Mouse (Mus musculus) inflammation-experienced regulatory T-cells, adult 6 months (primary cell): Measurements from ENCODE around the gene Igsf10. TPM values are rescaled to one million over a fixed set of nuclear protein-coding genes. Genes with fewer than 3 reads are reported as not detected.
A peak's percentile ranks its signal among the peaks of the same experiment; 100 is the strongest.
"Not testable (repeated sequence)": the region's sequence is repeated elsewhere in the genome, so short reads cannot be mapped to it uniquely, and the experiment has no call there.

Experiments
- ATAC-seq: one replicate; pipeline ENCODE4 v1.8.0; 2017
- polyA plus RNA-seq, 3 experiments: library from polyadenylated mRNA; unstranded; fragments of 100-300 nt; shearing (Covaris generic); gene quantifications; one replicate each; pipeline ENCODE4 v1.2.1; 2017

The Igsf10 gene
- not detected for polyA plus RNA-seq

- ATAC-seq = no peak
Measured at GRCm38 (mm10) chr3:59344065-59344905, at the start of gene Igsf10. Gene Igsf10 (minus strand): TSS chr3:59344394.

- no peak for ATAC-seq
Measured at GRCm38 (mm10) chr3:59385553-59385952, 41.4 kb upstream of the Igsf10 start.

- ATAC-seq = no peak
Measured at GRCm38 (mm10) chr3:59385000-59385399, 40.8 kb upstream of the Igsf10 start.

GRCm38 (mm10) chr3:59384321-59384720 lies 40.1 kb upstream of the Igsf10 start:
- ATAC-seq = no peak

GRCm38 (mm10) chr3:59378791-59379190 lies 34.6 kb upstream of the Igsf10 start:
- not testable (repeated sequence) for ATAC-seq

GRCm38 (mm10) chr3:59361895-59362294 lies 17.7 kb upstream of the Igsf10 start:
- no peak for ATAC-seq

DNA sequence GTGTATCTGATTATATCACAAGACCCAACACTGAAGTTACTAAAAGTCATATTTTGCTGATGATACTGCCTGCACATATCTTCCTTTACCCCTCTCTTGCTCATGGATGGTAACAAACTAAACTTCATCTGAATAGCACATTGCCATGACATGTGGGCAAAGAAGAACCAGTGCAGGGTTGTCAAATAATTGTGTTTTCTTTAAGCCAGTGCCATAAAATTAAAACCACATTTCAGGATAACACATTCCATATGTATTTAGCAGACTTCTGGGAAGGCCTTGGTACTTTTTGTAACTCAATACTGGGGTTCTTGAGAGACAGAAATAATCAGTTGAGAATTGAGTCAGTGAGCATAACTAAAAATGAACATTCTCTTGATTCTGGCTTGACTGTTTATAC lies 15.9 kb upstream of the Igsf10 start:
- ATAC-seq = no peak

- no peak for ATAC-seq
Measured at GRCm38 (mm10) chr3:59354156-59354555, 10.0 kb upstream of the Igsf10 start.

GRCm38 (mm10) chr3:59351768-59352167 lies 7.6 kb upstream of the Igsf10 start:
- ATAC-seq = no peak

DNA sequence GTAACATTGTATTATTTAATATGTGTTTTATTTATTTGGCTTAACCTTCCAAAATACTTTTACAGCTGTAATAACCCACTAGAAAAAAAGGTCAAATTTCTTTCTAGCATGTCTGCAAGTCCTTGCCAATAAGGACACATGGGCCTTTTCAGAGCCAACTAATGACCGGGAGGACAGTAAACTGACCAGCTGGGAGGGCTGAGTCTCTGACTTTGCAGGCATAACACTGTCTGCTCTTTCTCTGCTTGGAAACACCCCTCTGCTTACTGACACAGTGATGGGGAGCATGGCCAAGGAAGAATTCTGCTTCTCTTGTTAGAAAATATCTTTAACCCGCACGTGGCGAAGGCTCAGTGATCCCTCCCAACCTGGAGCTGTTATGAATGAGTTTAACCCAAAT lies 1.2 kb downstream of the Igsf10 start:
- no peak for ATAC-seq

DNA sequence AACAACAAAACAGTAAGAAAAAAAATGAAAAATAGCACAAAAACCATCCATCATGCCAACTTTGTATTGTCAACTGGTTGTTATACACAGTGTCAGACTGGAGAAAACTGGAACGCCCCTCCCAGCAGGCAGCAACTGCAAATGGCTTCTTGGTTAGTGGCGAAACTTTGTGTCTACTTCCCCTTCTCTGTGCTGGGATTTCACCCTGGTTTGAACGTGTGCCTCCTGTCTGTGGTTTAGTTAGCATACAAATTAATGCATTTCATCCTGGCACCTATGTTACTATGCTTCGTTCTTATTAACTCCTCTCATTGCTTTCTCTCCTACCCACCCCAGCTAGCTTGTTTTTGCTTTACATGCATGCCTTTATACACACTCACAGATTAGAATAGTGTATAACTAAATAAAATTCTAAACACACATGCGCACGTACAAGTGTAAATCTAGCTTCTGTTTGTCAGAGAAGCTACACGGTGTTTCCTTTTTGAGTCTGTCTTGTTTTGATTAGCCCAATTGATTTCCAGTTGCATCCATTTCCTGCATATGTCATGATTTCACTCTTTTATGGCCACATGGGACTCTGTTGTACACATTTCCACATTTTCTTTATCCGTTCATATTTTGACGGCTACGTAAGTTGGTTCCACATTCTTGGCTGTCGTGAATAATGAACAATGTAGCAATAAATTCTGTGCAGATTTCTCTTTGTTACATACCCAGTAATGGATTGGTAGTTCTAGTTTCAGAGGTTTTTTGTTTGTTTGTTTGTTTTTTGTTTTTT lies 2.4 kb downstream of the Igsf10 start:
- ATAC-seq = no peak

GRCm38 (mm10) chr3:59328526-59328925 lies 15.7 kb downstream of the Igsf10 start:
- ATAC-seq = no peak

DNA sequence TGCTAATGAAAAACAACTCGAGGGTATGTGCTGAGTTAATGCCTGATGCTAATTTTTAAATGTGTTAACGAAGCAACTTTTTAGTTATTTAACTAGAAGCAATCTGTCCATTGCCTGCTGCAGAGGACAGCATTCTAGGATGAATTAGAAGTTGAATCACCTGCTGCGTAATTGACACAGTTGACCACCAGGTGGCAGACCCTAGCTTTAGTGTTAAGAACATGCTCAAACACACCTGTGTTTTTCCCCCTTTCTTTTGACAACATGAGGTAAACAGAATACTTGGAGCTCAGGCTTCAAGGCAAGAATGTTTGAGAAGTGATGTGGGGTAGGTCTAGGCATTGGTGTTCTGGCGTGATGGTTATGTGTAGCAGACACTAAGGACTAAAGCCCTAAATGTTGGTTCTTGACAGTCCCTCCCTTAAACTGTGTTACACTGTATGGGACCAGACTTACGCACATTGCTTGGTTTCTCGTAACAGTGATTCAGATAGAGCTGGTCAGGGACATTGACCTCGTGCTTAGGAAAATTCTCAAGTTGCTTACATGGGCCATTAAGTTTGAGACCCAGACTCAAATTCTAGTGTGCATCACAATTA lies 22.8 kb downstream of the Igsf10 start:
- peak; percentile 46 for ATAC-seq

- no peak for ATAC-seq
Measured at GRCm38 (mm10) chr3:59316077-59316476, 28.1 kb downstream of the Igsf10 start.

- no peak for ATAC-seq
Measured at GRCm38 (mm10) chr3:59312610-59313009, 31.6 kb downstream of the Igsf10 start.

GRCm38 (mm10) chr3:59305518-59305917 lies 38.7 kb downstream of the Igsf10 start:
- no peak for ATAC-seq

DNA sequence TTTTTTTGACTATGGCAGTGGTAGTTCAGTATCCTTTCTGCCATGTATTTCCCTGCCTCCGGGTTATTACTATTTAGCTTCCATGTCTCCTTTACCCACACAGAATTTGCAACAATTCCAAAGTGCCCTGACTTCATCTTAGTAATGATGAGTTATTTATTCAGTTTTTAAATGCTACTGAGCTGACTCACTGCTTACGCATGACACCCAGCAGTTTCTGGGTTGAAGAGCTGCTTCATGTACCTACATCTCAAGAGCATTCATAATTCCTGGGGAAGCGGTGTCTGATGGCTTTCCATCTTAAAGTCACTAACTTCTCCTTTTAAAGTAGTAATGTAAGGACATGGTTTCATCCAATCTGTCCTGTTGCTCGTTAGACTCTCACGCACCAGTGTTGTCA lies 39.2 kb downstream of the Igsf10 start:
- ATAC-seq = no peak

- ATAC-seq = no peak
Measured at GRCm38 (mm10) chr3:59297653-59298052, 46.5 kb downstream of the Igsf10 start.

- ATAC-seq = peak; percentile 75
Measured at GRCm38 (mm10) chr3:59296563-59297130, 47.5 kb downstream of the Igsf10 start.

- no peak for ATAC-seq
Measured at GRCm38 (mm10) chr3:59295699-59296562, 48.3 kb downstream of the Igsf10 start.

DNA sequence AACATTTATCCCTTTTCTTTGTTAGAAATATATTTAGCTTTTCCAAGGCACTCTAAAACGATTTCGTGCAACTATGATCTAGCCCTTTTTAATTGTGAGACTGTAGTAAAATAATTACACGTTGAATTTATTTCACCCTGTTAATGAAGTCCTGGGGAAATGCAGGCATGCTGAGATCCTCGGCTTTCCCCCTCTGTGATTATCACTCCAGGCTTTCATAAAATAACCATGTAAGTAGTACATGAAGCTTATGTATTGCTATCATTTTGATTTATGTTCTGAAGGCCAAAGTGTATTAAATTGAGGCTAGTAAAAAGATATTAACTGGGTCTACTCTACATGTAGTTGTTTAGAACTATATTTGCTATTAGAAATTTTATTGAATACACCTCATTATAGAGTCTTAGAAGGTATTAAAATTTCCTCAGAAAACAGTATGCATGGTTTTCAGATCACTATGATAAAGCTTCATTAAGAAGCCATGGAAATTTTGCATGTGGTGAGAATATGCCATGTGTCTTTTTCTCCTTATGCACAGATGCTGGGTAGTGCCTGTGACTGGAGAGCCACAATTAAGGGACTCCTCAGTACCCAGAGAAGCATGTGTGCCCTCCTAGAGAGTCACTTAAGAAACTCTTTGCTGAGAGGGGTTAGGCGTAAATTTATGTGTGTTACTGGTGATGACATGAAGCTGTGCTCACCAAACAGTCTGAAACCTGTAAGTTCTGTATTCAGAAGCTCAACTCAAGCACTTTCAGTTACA lies 50.6 kb downstream of the Igsf10 start:
- no peak for ATAC-seq
